Mouse (Mus musculus): ENCODE results near the gene Chd9. TPM values are rescaled to one million over a fixed set of nuclear protein-coding genes. Genes with fewer than 3 reads are reported as not detected.

Chd9 gene
- polyA plus RNA-seq, 1 experiment from 2014 or later: 43.9 TPM

DNA sequence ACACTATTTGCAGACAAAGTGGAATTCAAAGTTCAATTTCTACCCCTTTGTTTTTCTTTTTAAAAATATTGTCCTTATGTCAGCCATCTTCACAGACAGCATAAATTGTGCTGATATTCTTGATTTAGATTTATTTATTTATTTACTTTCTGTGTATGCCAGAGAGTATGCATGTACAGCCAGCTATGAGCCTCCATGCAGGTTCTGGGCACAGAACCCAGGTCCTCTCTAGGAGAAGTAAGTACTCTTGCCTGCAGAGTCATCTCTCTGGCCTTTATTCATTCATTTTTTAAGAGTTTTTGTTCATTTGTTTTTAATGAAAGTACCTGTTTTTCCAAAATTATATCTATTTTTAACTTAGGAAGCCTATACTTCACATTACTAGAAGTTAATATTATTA is 129.6 kb downstream of the Chd9 start:
- no peak overlapping the region for H3K4me3 ChIP-seq
- no peak for ATAC-seq (replicated peaks; ENCODE audit: insufficient number of reproducible peaks, insufficient read depth, low FRiP score, low read depth)
- H3K9ac ChIP-seq: no peak overlapping the region
- peaks cover 31% of the 10 kb centered on the region for H3K4me1 ChIP-seq (replicated peaks)
- no peaks in the 10 kb centered on the region for H3K36me3 ChIP-seq
- H3K27ac ChIP-seq: no peak overlapping the region
- H3K27me3 ChIP-seq: no peaks in the 10 kb centered on the region
- no peaks in the 10 kb centered on the region for H3K9me3 ChIP-seq (replicated peaks)
- H3K4me2 ChIP-seq: no peak overlapping the region

- Histone ChIP-seq H3K27ac (no peak overlapping the region), H3K4me2 (no peak overlapping the region), H3K27me3 (no peaks in the 10 kb centered on the region), H3K4me3 (no peak overlapping the region), H3K9ac (no peak overlapping the region), H3K4me1 (replicated peaks) (peaks cover 31% of the 10 kb centered on the region), H3K36me3 (no peaks in the 10 kb centered on the region), H3K9me3 (replicated peaks) (no peaks in the 10 kb centered on the region)
- no peak for ATAC-seq (replicated peaks; ENCODE audit: insufficient number of reproducible peaks, insufficient read depth, low FRiP score, low read depth)
- 87% methylated on average over 4 of the region's 4 CpGs for WGBS
Measured at GRCm38 (mm10) chr8:90959721-90960120, 131.6 kb downstream of the Chd9 start.

DNA sequence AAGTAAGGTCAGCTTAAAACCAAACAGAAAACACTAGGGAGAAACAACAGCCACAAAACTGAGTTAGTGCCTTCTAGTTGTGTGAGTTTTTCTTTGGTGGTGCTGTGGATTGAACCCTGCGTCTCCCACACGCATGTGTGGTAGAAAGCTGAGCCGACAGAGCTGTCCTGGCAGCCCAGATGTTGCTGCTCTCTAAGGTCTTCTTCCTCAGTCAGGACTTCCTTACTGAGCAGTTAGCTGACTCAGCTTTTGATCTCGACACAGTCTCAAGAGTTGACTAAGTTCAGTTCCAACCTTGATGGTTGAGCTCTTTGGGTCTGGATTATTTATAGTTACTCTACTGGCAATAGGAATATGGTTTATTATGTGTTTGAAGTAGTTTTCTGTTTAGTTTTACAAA is 133.5 kb downstream of the Chd9 start:
- H3K4me2 ChIP-seq: no peak overlapping the region
- 51% methylated on average over 4 of the region's 4 CpGs for WGBS
- H3K9me3 ChIP-seq (replicated peaks): no peaks in the 10 kb centered on the region
- H3K36me3 ChIP-seq: no peaks in the 10 kb centered on the region
- no peak overlapping the region for H3K9ac ChIP-seq
- ATAC-seq (replicated peaks; ENCODE audit: insufficient number of reproducible peaks, insufficient read depth, low FRiP score, low read depth): no peak
- H3K27ac ChIP-seq: no peak overlapping the region
- H3K4me3 ChIP-seq: no peak overlapping the region
- no peaks in the 10 kb centered on the region for H3K27me3 ChIP-seq
- peaks cover 25% of the 10 kb centered on the region for H3K4me1 ChIP-seq (replicated peaks)

GRCm38 (mm10) chr8:90964044-90964443 is 135.9 kb downstream of the Chd9 start:
- Histone ChIP-seq H3K4me3 (no peak overlapping the region), H3K27me3 (no peaks in the 10 kb centered on the region), H3K4me2 (no peak overlapping the region), H3K9me3 (replicated peaks) (no peaks in the 10 kb centered on the region), H3K27ac (no peak overlapping the region), H3K9ac (no peak overlapping the region), H3K4me1 (replicated peaks) (peaks cover 15% of the 10 kb centered on the region), H3K36me3 (no peaks in the 10 kb centered on the region)
- ATAC-seq (replicated peaks; ENCODE audit: insufficient number of reproducible peaks, insufficient read depth, low FRiP score, low read depth): no peak
- 89% methylated on average over 2 of the region's 2 CpGs for WGBS

- H3K36me3 ChIP-seq: no peaks in the 10 kb centered on the region
- no peak overlapping the region for H3K4me3 ChIP-seq
- H3K4me1 ChIP-seq (replicated peaks): peaks cover 8% of the 10 kb centered on the region
- H3K27ac ChIP-seq: no peak overlapping the region
- H3K9ac ChIP-seq: no peak overlapping the region
- ATAC-seq (replicated peaks; ENCODE audit: insufficient number of reproducible peaks, insufficient read depth, low FRiP score, low read depth): no peak
- H3K27me3 ChIP-seq: no peaks in the 10 kb centered on the region
- no peaks in the 10 kb centered on the region for H3K9me3 ChIP-seq (replicated peaks)
- no peak overlapping the region for H3K4me2 ChIP-seq
- 78% methylated on average over 9 of the region's 9 CpGs for WGBS
Measured at GRCm38 (mm10) chr8:90965467-90966170, 137.5 kb downstream of the Chd9 start.

DNA sequence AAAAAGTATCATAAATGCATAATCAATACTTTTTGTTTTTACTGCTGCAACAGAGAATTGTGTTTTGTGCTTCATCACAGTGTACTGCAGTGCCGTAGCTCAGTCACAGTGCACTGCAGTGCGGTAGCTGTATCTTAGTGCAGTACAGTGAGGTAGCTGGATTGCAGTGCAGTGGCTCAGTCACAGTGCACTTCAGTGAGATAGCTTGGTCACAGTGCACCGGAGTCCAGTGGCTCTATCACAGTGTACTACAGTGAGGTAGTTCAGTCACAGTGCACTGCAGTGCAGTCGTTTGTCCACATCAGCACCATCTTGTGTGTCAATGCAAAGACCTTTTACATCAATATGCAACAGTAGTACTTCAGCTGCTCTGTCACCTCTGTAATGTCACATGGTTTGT is 140.2 kb downstream of the Chd9 start:
- no peaks in the 10 kb centered on the region for H3K4me1 ChIP-seq (replicated peaks)
- no peak overlapping the region for H3K9ac ChIP-seq
- H3K36me3 ChIP-seq: no peaks in the 10 kb centered on the region; the same call in none of the 2 replicates
- H3K9me3 ChIP-seq (replicated peaks): no peaks in the 10 kb centered on the region
- ATAC-seq (replicated peaks; ENCODE audit: insufficient number of reproducible peaks, insufficient read depth, low FRiP score, low read depth): no peak
- H3K4me3 ChIP-seq: no peak overlapping the region
- 92% methylated on average over 4 of the region's 4 CpGs for WGBS
- no peak overlapping the region for H3K27ac ChIP-seq
- H3K4me2 ChIP-seq: no peak overlapping the region
- no peaks in the 10 kb centered on the region for H3K27me3 ChIP-seq

GRCm38 (mm10) chr8:90976960-90977371 is 148.8 kb downstream of the Chd9 start:
- no peaks in the 10 kb centered on the region for H3K27me3 ChIP-seq
- no peak overlapping the region for H3K4me3 ChIP-seq
- H3K4me2 ChIP-seq: no peak overlapping the region
- WGBS: 69% methylated on average over 8 of the region's 8 CpGs
- H3K4me1 ChIP-seq (replicated peaks): no peaks in the 10 kb centered on the region
- peaks cover 50% of the 10 kb centered on the region for H3K36me3 ChIP-seq
- ATAC-seq (replicated peaks; ENCODE audit: insufficient number of reproducible peaks, insufficient read depth, low FRiP score, low read depth): no peak
- no peak overlapping the region for H3K9ac ChIP-seq
- H3K9me3 ChIP-seq (replicated peaks): no peaks in the 10 kb centered on the region
- no peak overlapping the region for H3K27ac ChIP-seq

DNA sequence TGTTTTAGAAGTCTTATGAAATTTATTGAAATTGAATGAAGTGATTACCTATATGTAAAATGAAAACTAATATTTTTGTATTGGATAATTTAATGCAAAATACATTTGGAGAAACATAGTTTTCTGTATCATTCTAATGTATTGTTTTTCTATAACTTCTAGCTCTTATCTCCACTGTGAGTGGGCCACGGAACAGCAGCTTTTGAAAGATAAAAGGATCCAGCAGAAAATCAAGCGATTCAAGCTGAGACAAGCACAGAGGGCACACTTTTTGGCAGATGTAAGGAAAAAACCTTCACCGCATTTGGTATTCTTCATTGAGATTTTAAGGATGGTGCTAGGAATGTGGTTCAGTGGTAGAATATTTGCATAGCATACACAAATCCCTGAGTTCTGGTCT is 150.6 kb downstream of the Chd9 start:
- WGBS: 81% methylated on average over 3 of the region's 3 CpGs
- ATAC-seq (replicated peaks; ENCODE audit: insufficient number of reproducible peaks, insufficient read depth, low FRiP score, low read depth): no peak
- H3K27ac ChIP-seq: no peak overlapping the region
- H3K4me2 ChIP-seq: no peak overlapping the region
- no peaks in the 10 kb centered on the region for H3K27me3 ChIP-seq
- H3K4me3 ChIP-seq: no peak overlapping the region
- H3K36me3 ChIP-seq: peaks cover 63% of the 10 kb centered on the region
- H3K9ac ChIP-seq: no peak overlapping the region
- H3K4me1 ChIP-seq (replicated peaks): no peaks in the 10 kb centered on the region
- H3K9me3 ChIP-seq (replicated peaks): no peaks in the 10 kb centered on the region

DNA sequence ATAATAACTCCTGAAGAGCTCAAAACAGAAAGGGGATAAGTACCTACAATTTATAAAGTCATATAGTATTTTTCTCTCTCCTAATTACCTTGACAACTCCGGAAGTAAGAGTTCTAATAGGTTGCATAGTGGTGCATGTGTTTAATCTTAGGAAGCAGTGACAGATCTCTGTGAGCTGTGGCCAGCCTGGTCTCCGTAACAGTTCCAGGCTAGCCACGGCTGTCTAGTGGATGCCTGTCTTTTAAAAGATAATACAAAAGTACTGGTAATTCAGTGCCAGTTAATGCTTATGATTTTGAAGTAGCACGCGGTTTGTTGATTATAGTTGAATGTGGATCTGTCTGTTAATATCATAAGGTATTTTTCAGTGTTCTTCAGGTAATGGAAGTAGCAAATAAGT is 151.1 kb downstream of the Chd9 start:
- H3K4me2 ChIP-seq: no peak overlapping the region
- H3K36me3 ChIP-seq: peaks cover 66% of the 10 kb centered on the region
- no peak overlapping the region for H3K4me3 ChIP-seq
- no peak overlapping the region for H3K9ac ChIP-seq
- 91% methylated on average over 5 of the region's 5 CpGs for WGBS
- H3K4me1 ChIP-seq (replicated peaks): no peaks in the 10 kb centered on the region
- no peaks in the 10 kb centered on the region for H3K9me3 ChIP-seq (replicated peaks)
- no peaks in the 10 kb centered on the region for H3K27me3 ChIP-seq
- ATAC-seq (replicated peaks; ENCODE audit: insufficient number of reproducible peaks, insufficient read depth, low FRiP score, low read depth): no peak
- no peak overlapping the region for H3K27ac ChIP-seq

GRCm38 (mm10) chr8:90982087-90982486 is 153.9 kb downstream of the Chd9 start:
- 81% methylated on average over 3 of the region's 3 CpGs for WGBS
- Histone ChIP-seq H3K4me3 (no peak overlapping the region), H3K4me1 (replicated peaks) (no peaks in the 10 kb centered on the region), H3K27ac (no peak overlapping the region), H3K27me3 (no peaks in the 10 kb centered on the region), H3K36me3 (peaks cover 71% of the 10 kb centered on the region), H3K4me2 (no peak overlapping the region), H3K9ac (no peak overlapping the region), H3K9me3 (replicated peaks) (no peaks in the 10 kb centered on the region)
- ATAC-seq (replicated peaks; ENCODE audit: insufficient number of reproducible peaks, insufficient read depth, low FRiP score, low read depth): no peak

GRCm38 (mm10) chr8:91019726-91020125 is 191.6 kb downstream of the Chd9 start:
- H3K27ac ChIP-seq: no peak overlapping the region
- WGBS: 7% methylated on average over 2 of the region's 2 CpGs
- H3K36me3 ChIP-seq: peaks cover 73% of the 10 kb centered on the region
- no peaks in the 10 kb centered on the region for H3K27me3 ChIP-seq
- no peak for ATAC-seq (replicated peaks; ENCODE audit: insufficient number of reproducible peaks, insufficient read depth, low FRiP score, low read depth)
- no peaks in the 10 kb centered on the region for H3K4me1 ChIP-seq (replicated peaks)
- H3K9me3 ChIP-seq (replicated peaks): no peaks in the 10 kb centered on the region
- H3K4me2 ChIP-seq: no peak overlapping the region
- H3K4me3 ChIP-seq: no peak overlapping the region
- no peak overlapping the region for H3K9ac ChIP-seq

DNA sequence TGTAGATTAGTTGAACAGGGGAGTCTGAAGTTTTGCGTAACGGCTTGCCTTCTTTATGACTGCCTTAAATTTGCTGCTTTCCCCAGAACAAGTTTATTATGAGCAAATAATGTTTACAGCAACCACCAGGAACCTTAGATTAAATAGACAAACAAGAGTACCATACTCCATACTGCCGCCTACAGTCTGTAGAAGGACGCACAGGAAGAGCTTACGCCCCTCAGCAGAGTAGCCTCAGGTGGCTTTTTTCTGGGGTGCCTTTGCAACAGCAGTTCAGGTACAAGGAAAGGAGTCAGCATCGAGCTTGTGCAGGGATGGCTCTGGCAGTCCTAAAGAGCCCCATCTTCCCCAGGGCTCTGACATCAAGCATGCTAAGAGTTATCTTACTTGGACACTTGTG is 206.3 kb downstream of the Chd9 start:
- H3K9me3 ChIP-seq (replicated peaks): no peaks in the 10 kb centered on the region
- H3K36me3 ChIP-seq: peaks cover 84% of the 10 kb centered on the region
- H3K4me1 ChIP-seq (replicated peaks): no peaks in the 10 kb centered on the region
- no peak for ATAC-seq (replicated peaks; ENCODE audit: insufficient number of reproducible peaks, insufficient read depth, low FRiP score, low read depth)
- H3K27ac ChIP-seq: no peak overlapping the region
- 87% methylated on average over 6 of the region's 6 CpGs for WGBS
- no peak overlapping the region for H3K9ac ChIP-seq
- no peak overlapping the region for H3K4me3 ChIP-seq
- no peak overlapping the region for H3K4me2 ChIP-seq
- H3K27me3 ChIP-seq: no peaks in the 10 kb centered on the region

All from heart, embryonic 15.5 days (tissue).